Mouse (Mus musculus): ENCODE data around the gene Carf. TPM values are rescaled to one million over a fixed set of nuclear protein-coding genes. Genes with fewer than 3 reads are reported as not detected.

Carf gene
- polyA plus RNA-seq, 1 experiment from 2014 or later: 1.7 TPM

DNA sequence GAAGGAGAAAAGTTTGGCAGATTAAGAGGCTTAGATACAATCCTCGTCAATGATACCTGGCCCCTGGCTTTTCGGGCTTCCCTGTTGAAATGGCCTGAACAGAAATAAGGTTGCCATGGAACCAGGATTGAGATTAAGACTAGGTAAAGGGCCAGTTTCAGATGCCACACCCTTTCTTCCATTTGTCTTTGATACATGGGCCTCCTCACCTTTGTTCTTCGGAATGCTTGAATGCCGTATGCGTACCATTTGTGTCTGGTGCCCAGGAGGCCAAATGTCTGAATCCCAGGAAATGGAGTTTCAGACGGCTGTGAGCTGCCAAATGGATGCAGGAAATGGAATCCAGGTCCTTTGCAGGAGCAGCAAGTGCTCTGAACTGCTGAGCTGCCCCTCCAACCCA lies 21.6 kb upstream of the Carf start:
- Histone ChIP-seq H3K4me3 (ENCODE audit: low read depth, low read length) (no peak overlapping the region), H3K4me1 (ENCODE audit: insufficient read depth) (no peaks in the 10 kb centered on the region), H3K9ac (replicated peaks) (no peak overlapping the region), H3K27ac (ENCODE audit: low read depth) (no peak overlapping the region), H3K9me3 (ENCODE audit: low read length) (no peaks in the 10 kb centered on the region), H3K36me3 (replicated peaks; ENCODE audit: insufficient read depth, low read length) (peaks cover 27% of the 10 kb centered on the region), H3K27me3 (ENCODE audit: insufficient read depth, low read length) (no peaks in the 10 kb centered on the region), H3K4me2 (ENCODE audit: low read depth, low read length) (no peak overlapping the region)
- DNase-seq (no peak), ATAC-seq (no peak)
- WGBS (ENCODE audit: insufficient replicate concordance): 83% methylated on average over 6 of the region's 6 CpGs
- no peak for TF ChIP-seq EP300 (IDR thresholded peaks at IDR 0.05; ENCODE audit: low read depth)

DNA sequence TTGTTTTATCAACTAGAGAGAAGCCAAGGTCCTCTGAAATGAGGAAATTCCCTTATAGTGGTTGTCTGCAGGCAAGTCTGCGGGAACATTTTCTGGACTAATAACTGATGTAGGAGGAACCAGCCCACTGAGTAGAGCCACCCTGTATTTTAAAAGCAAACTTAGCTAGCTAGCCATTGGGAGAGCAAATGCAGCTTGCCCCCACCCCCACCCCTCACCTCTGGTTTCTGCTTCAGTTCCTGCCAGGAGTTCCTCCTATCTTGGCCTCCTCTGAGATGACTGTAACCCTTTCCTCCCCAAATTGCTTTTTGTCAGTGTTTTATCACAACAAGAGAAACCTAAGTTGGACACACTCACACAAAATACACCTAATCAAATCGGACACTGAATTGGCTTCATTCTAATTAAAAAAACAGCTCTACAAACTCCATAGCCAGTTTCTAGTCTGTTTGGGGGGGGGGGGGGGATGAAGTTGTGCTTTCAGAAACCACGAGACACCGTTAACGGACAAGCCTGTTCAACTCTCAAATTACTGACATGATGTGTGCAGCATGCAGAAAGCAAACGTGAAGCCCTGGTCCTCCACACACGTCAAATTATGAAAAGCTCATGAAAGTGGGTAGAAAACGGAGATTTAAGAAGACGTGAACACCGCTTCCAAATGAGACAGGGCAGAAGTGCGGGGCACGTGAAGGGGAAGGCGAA lies 1.3 kb upstream of the Carf start:
- Histone ChIP-seq H3K4me3 (ENCODE audit: low read depth, low read length) (peak overlapping the region; percentile 77), H3K27me3 (ENCODE audit: insufficient read depth, low read length) (no peaks in the 10 kb centered on the region), H3K9ac (replicated peaks) (peak overlapping the region; percentile 94), H3K9me3 (ENCODE audit: low read length) (no peaks in the 10 kb centered on the region), H3K27ac (ENCODE audit: low read depth) (peak overlapping the region; percentile 94), H3K4me2 (ENCODE audit: low read depth, low read length) (peak overlapping the region; percentile 81), H3K36me3 (replicated peaks; ENCODE audit: insufficient read depth, low read length) (peaks cover 7% of the 10 kb centered on the region; the same call in 1 of the 2 replicates), H3K4me1 (ENCODE audit: insufficient read depth) (peaks cover 11% of the 10 kb centered on the region)
- ATAC-seq (no peak), DNase-seq (peak; percentile 25)
- 3% methylated on average over 13 of the region's 13 CpGs for WGBS (ENCODE audit: insufficient replicate concordance)
- TF ChIP-seq CTCF (IDR thresholded peaks at IDR 0.05; ENCODE audit: low read depth): no peak
- TF ChIP-seq EP300 (IDR thresholded peaks at IDR 0.05; ENCODE audit: low read depth): no peak

- Histone ChIP-seq H3K9ac (replicated peaks) (peak overlapping the region; percentile 94), H3K4me3 (ENCODE audit: low read depth, low read length) (peak overlapping the region; percentile 77), H3K36me3 (replicated peaks; ENCODE audit: insufficient read depth, low read length) (peaks cover 7% of the 10 kb centered on the region; the same call in 1 of the 2 replicates), H3K27ac (ENCODE audit: low read depth) (peak overlapping the region; percentile 94), H3K27me3 (ENCODE audit: insufficient read depth, low read length) (no peaks in the 10 kb centered on the region), H3K4me2 (ENCODE audit: low read depth, low read length) (peak overlapping the region; percentile 81), H3K4me1 (ENCODE audit: insufficient read depth) (peaks cover 11% of the 10 kb centered on the region), H3K9me3 (ENCODE audit: low read length) (no peaks in the 10 kb centered on the region)
- ATAC-seq: peak; percentile 81
- WGBS (ENCODE audit: insufficient replicate concordance): under 1% methylated on average over 25 of the region's 25 CpGs
- peak; percentile 71 for DNase-seq
- TF ChIP-seq EP300 (IDR thresholded peaks at IDR 0.05; ENCODE audit: low read depth) (no peak), CTCF (IDR thresholded peaks at IDR 0.05; ENCODE audit: low read depth) (no peak)
Observed at GRCm38 (mm10) chr1:60097277-60098023, 597 bp upstream of the Carf start.

DNA sequence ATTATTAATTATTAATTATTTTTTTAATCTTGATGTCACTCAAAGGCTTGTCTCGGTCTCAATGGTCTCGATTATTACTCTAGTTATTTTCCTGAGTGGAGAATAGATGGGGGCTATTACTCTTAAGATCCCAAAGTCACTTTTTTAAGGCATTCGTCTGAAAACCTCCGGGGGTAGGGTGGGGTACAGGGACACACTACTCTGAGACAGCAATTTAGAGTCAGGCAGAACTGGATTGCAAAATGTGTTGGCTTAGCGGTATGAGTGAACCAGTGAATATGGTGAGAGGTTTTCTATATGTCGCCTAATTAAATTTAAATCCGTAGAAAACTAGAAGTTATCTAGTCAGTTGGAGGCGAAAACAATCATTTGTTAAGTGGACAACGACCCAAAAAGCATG lies 792 bp downstream of the Carf start:
- no peak for ATAC-seq
- Histone ChIP-seq H3K27ac (ENCODE audit: low read depth) (peak overlapping the region; percentile 94), H3K9me3 (ENCODE audit: low read length) (no peaks in the 10 kb centered on the region), H3K36me3 (replicated peaks; ENCODE audit: insufficient read depth, low read length) (peaks cover 4% of the 10 kb centered on the region; the same call in 1 of the 2 replicates), H3K9ac (replicated peaks) (peak overlapping the region; percentile 94), H3K4me2 (ENCODE audit: low read depth, low read length) (peak overlapping the region; percentile 81), H3K4me1 (ENCODE audit: insufficient read depth) (peaks cover 11% of the 10 kb centered on the region), H3K27me3 (ENCODE audit: insufficient read depth, low read length) (no peaks in the 10 kb centered on the region), H3K4me3 (ENCODE audit: low read depth, low read length) (peak overlapping the region; percentile 77)
- WGBS (ENCODE audit: insufficient replicate concordance): 7% methylated on average over 9 of the region's 9 CpGs
- TF ChIP-seq EP300 (IDR thresholded peaks at IDR 0.05; ENCODE audit: low read depth) (no peak), CTCF (IDR thresholded peaks at IDR 0.05; ENCODE audit: low read depth) (no peak)
- DNase-seq: no peak

DNA sequence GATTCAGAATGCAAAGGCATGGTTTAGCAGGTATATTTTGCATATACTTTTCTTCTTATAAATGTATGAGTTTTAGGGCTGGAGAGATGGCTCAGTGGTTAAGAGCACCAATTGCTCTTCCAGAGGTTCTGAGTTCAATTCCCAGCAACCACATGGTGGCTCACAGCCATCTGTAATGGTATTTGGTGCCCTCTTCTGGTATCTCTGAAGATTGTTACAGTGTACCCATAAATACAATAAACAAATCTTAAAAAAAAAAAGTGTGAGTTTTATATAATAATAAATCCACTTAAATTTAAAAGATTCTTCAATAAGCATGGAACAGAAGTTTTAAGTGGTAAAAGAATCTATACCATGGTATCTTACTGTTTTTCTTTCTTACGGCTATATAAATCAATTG lies 6.5 kb downstream of the Carf start:
- peak; percentile 34 for TF ChIP-seq CTCF (IDR thresholded peaks at IDR 0.05; ENCODE audit: low read depth)
- TF ChIP-seq EP300 (IDR thresholded peaks at IDR 0.05; ENCODE audit: low read depth): no peak
- Histone ChIP-seq H3K4me3 (ENCODE audit: low read depth, low read length) (no peak overlapping the region), H3K4me2 (ENCODE audit: low read depth, low read length) (no peak overlapping the region), H3K4me1 (ENCODE audit: insufficient read depth) (no peaks in the 10 kb centered on the region), H3K9me3 (ENCODE audit: low read length) (no peaks in the 10 kb centered on the region), H3K36me3 (replicated peaks; ENCODE audit: insufficient read depth, low read length) (peaks cover 8% of the 10 kb centered on the region; the same call in 1 of the 2 replicates), H3K27me3 (ENCODE audit: insufficient read depth, low read length) (no peaks in the 10 kb centered on the region), H3K27ac (ENCODE audit: low read depth) (no peak overlapping the region), H3K9ac (replicated peaks) (no peak overlapping the region)
- 98% methylated on average over 1 of the region's 1 CpGs for WGBS (ENCODE audit: insufficient replicate concordance)
- DNase-seq (no peak), ATAC-seq (no peak)

DNA sequence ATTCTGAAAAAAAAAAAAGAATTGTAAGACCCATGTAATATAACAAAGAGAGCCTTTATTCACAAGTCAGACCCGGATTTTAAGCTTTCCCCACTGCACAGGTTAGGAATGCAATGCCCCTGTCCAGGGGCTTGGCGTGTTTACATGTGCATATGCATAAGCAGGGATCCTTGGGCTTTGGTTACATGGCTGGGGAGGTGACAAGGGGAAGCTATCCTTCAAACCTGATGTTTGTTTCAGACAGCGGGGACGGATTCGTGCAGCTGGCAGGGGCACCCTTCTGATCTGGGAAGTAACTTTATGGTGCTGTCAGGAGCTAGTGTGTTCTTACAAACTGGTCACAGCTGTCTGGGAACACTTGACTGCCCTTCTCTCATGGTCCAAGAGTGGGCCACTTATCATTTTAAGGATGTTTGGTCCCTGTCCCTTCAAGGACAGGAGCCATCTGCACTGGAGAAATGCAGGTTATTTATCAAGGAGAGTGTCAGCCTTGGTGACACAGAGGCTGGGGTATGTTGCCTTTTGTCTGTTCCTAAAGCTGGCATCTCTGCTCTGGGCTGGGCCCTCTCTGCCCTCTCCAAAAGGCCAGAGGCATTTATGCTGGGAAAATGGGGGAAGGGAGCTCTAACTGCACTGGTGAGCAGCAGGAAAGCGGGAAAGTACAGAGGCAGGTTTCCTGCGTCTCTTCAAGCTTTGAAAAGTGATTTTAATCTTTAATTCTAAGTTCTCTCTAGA lies 19.8 kb downstream of the Carf start:
- Histone ChIP-seq H3K36me3 (replicated peaks; ENCODE audit: insufficient read depth, low read length) (0 out of 2 replicates have a peak, but pooled peaks cover 3% of the 10 kb centered on the region), H3K4me1 (ENCODE audit: insufficient read depth) (no peaks in the 10 kb centered on the region), H3K27me3 (ENCODE audit: insufficient read depth, low read length) (no peaks in the 10 kb centered on the region), H3K4me2 (ENCODE audit: low read depth, low read length) (no peak overlapping the region), H3K9ac (replicated peaks) (no peak overlapping the region), H3K27ac (ENCODE audit: low read depth) (no peak overlapping the region), H3K9me3 (ENCODE audit: low read length) (no peaks in the 10 kb centered on the region), H3K4me3 (ENCODE audit: low read depth, low read length) (no peak overlapping the region)
- no peak for ATAC-seq
- no peak for DNase-seq
- TF ChIP-seq EP300 (IDR thresholded peaks at IDR 0.05; ENCODE audit: low read depth) (no peak), CTCF (IDR thresholded peaks at IDR 0.05; ENCODE audit: low read depth) (no peak)
- WGBS (ENCODE audit: insufficient replicate concordance): 84% methylated on average over 7 of the region's 7 CpGs

Measured in liver, postnatal 0 days (tissue).